Mouse (Mus musculus) embryo, embryonic 10 days (tissue): ENCODE results near the gene Trappc6a.

Experiments used
- DNase-seq: peaks from one replicate; pipeline ENCODE4 v3.0.0-alpha.2; 2015; ENCODE audit warnings: low spot score

The Trappc6a gene

DNA sequence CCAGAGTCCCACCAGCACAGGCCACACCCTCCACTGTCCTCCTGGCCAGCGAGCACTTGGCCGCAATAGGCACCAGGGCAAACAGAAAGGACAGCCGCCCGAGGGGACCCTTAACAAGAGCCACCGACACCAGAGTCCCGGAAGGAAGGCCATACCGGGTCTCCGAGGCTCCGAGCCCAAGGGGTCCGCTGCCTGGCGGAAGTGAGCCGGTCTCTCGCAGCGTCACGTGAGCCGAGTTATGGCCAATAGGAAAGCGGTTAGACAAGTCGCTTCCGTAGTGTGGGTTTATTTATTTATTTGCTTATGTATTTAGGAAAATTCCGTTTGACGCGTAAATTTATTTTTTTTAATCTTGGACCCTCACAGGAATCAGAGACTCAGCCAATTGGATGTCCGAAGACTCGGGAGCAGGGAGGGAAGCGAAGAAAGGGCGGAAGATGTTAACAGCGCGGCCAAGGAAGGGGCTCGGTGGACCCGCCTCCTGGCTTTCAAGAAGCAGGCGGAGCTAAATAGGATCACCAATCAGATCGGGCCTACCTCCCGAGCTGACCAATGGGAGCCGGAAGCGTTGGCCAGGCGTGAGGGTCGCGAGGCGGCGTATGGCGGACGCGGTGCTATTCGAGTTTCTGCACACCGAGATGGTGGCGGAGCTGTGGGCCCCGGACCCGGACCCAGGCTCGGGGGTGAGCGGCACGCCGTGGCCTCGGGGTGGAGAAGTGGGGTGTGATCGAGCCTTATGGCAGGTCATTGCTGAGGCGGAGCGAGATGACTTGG lies at the start of gene Trappc6a, which contains the start of gene Bloc1s3:
TSS of gene Trappc6a (plus strand) at position 246 of the 774 bp plus-strand sequence.
TSS of gene Bloc1s3 (minus strand) at position 218 of the 774 bp plus-strand sequence.
- peak; percentile 98 for DNase-seq

DNA sequence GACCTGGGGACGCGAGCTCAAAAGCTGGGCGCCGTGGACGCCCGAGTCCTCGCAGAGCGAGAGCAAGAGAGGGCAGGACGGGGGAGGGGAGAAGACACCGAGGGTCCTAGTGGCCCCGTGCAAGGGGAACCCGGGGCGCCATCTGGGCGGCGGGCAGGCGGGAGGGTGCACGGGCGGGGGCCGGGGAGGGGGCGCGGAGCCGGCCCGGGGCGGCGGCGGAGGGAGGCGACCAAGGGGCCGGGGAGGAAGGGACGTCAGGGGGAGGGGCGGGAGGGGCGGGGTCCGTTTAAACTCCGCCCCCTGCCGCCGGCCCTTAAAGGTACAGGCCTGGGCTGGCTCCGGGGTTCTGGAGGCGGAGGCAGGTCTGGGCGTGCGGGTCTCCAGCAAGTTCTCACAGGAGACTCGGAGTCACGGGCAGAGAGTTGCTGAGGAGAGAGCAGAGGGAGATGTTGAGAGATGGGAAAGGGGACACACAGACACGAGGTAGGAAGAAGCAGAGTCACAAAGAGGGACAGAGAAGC lies 49.5 kb upstream of the Trappc6a start, which contains the start of gene Mark4:
TSS of gene Mark4 (minus strand) at position 231 of the 521 bp plus-strand sequence.
- peak; percentile 79 for DNase-seq

GRCm38 (mm10) chr7:19459144-19459870 lies 48.9 kb upstream of the Trappc6a start:
- DNase-seq, result no peak

DNA sequence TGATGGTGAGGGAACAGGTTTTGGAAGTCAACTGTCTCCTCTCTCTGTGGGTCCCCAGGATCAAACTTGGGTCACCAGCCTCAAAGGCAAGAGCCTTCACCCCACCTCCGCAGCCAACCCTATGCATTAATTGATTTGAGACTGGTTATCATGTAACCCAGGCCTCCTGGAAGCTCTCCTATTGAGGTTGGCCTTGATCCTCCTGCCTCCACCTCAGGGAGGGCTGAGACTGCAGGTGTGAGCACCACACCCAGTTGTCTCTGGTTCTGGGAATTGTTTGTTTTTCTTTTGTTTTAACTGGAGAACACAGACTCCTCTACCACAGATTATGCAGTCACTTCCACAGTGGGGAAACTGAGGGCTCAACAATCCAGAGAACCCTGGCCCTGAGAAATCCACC lies 47.7 kb upstream of the Trappc6a start:
- DNase-seq, result no peak

DNA sequence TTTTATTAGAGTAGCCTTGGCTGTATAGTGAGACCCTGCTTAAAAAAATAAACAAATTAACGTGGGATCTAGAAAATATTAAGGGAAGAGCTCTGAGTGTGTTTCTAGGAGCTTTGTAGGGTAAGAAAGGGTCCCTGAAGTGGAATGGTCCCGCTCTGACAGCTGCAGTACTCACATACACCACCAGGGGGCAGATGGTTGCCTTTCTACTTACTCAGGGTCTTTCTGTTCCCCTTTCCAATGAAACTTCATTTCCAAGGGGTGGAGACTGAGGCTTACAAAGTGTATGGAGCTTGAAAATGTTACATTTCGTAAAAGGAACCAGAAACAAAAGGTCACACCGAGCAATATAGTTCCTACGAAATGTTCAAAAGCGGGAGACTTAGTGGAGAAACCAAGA lies 46.7 kb upstream of the Trappc6a start:
- peak; percentile 82 for DNase-seq

DNA sequence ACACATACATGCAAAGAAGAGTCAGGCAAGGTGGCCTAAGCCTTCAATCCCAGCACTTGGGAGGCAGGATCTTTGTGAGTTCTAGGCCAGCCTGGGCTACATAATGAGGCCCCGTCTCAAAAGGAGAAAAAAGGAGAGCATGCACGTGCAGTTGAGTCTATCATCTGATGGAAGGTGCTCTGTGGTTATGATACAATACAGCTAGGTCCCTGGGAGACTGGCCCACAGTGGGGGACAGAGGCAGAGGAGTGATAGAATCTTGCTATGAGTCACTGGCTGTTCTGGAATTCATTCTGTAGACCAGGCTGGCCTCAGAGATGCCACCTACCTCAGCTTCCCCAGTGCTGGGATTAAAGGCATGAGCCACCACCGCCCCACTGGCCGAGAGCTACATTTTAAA lies 45.8 kb upstream of the Trappc6a start:
- no peak for DNase-seq

DNA sequence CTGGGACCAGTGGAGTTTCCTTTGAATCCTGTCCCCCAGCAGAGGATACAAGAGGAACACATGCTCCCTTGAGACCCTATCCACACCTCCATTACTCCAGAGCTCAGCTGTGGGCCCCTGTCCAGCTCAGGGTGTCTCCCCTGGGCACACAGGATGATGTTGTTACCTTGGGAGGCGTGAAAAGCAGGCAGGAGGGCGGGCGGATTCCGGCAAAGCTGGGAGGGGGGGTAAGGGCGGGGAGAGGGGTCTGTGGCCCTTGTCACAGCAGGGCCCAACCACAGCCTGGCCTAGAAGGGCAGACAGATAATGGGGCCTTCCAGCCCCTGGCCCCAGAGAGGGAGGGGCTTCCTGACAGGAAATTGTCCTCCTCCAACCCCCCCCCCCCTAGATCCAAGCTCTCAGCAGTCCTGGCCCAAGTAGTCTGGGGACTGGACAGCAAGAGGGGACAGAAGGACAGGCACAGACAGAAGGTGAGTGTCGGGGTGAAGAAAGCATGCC lies 45.3 kb upstream of the Trappc6a start, which contains the start of gene Exoc3l2:
TSS of gene Exoc3l2 (plus strand) at position 448 of the 498 bp plus-strand sequence.
- no peak for DNase-seq

GRCm38 (mm10) chr7:19464367-19465307 lies 43.6 kb upstream of the Trappc6a start:
- DNase-seq, result peak; percentile 57

DNA sequence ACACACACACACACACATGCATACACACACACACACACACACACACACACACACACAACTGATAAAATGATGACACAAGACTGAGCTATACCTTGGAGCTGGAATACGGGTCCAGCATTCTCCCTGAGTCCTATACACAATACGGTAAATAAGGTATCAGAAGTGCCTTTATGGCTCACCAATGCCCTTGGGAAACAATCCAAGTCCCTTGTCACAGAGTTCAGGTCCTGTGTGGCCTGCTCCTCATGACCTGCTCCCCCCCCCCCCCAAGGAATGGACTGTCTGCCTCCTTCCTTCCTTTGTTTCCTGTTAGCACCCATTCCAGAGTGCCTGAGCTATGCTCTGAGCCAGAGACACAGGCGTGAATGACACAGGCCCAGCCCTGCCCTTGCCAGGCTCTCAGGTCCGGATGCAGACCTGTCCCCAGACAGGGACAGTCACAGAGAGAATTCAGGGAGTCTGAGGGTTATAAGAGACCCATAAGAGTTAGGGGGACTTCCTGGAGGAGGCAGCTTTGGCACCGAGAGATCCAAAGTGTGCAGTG lies 41.5 kb upstream of the Trappc6a start:
- no peak for DNase-seq

DNA sequence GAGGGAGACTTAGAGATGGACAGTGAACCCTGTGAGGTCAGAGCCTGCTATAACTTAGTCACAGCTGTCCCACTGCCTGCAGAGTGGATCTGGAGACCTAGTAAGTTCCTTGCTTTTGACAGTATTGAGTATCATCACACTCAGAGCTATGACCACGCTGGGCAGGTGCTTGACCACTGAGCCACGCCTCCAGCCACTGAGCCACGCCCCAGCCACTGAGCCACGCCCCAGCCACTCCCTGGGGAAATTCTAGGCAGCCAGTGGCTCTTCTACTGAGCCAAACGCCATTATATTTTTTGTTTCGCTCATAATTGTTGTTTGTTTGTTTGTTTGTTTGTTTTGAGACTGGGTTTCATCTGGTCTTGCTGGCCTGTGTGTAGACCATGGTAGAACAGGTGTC lies 40.6 kb upstream of the Trappc6a start:
- no peak for DNase-seq

GRCm38 (mm10) chr7:19468279-19468678 lies 39.9 kb upstream of the Trappc6a start:
- DNase-seq, result no peak

GRCm38 (mm10) chr7:19469404-19469803 lies 38.8 kb upstream of the Trappc6a start:
- DNase-seq, result no peak

GRCm38 (mm10) chr7:19470308-19470707 lies 37.9 kb upstream of the Trappc6a start:
- no peak for DNase-seq

GRCm38 (mm10) chr7:19472403-19472802 lies 35.8 kb upstream of the Trappc6a start:
- no peak for DNase-seq

GRCm38 (mm10) chr7:19473875-19474443 lies 34.2 kb upstream of the Trappc6a start:
- DNase-seq, result peak; percentile 72

- no peak for DNase-seq
Observed at GRCm38 (mm10) chr7:19477084-19477483, 31.1 kb upstream of the Trappc6a start.

DNA sequence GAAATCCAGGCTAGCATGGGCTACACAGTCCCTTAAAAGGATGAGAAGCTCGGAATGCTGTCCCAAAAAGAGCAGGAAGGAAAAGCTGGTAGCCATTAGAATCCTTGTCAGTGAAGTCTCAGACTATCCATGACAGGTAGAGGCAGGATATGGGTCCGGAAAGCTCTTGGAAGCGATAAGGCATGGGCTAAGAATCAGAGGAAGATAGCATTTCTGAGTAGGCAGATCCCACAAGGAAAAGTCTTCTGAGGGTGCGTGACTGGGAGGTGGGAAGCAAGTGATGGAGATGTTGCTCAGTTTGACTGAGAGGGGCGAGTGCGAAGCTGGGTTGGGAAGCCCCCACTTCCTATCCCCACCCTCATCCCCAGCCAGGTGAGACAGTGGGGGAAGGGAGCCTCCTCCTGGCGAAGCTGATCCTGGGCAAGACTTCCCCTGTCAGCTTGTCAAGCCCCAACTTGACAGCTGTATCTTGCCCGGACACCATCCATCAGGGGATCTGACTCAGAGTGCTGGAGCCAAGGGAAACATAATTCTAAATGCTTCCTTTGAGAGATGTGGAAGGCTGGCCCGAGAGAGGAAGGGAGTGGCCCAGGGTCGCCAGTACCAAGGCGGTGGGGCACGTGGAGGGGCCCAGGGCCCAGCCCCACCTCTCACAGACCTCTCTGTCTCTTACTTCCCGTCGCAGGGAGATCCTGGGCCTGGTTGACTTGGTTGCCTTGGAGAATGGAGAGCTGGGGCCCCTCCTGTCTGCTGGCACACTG lies 30.4 kb upstream of the Trappc6a start:
- no peak for DNase-seq

DNA sequence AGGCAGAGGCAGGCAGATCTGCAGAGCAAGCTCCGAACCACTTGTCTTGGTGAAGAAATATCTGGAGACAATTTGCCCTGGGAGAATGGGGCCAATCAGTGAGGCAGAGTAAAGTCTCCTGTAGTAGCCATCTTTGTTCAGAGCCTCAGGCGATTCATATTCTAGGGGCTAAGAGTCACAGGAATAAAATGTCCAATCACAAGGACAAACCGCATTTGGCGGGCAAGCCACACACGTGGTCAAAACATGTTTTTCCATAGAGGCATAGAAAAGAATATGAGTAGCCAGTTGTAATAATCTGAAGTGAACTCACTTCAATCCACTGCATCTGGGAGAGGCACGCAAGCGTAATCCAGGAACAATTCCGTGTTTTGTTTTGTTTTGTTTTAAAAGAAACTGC lies 24.9 kb upstream of the Trappc6a start:
- DNase-seq, result no peak

- no peak for DNase-seq
Observed at GRCm38 (mm10) chr7:19485488-19485887, 22.7 kb upstream of the Trappc6a start.

GRCm38 (mm10) chr7:19486549-19486948 lies 21.6 kb upstream of the Trappc6a start:
- DNase-seq, result no peak
